Mouse (Mus musculus) layer of hippocampus, postnatal 36 days (tissue): ENCODE results near the gene Pkn1. TPM values are rescaled to one million over a fixed set of nuclear protein-coding genes. Genes with fewer than 3 reads are reported as not detected.

Source experiments
- DNase-seq, 2 experiments: peaks; one replicate each; pipeline ENCODE4 v3.0.0; 2022
- total RNA-seq, 2 experiments: library from RNA; stranded (reverse); gene quantifications; 2 replicates each; pipeline ENCODE4 v1.2.3; 2021

Gene Pkn1
- total RNA-seq, 2 experiments from 2014 or later, result 53.0 to 54.8 TPM

- DNase-seq, result no peak
These were observed 24.6 kb upstream of the Pkn1 start for GRCm38 (mm10) chr8:83723447-83724083.

- DNase-seq, result no peak
These were observed 23.7 kb upstream of the Pkn1 start for GRCm38 (mm10) chr8:83722631-83723030.

- no peak for DNase-seq
These were observed 22.5 kb upstream of the Pkn1 start for GRCm38 (mm10) chr8:83721405-83722025.

GRCm38 (mm10) chr8:83719693-83720092, 20.7 kb upstream of the Pkn1 start:
- DNase-seq, result no peak

GRCm38 (mm10) chr8:83719048-83719447, 20.1 kb upstream of the Pkn1 start:
- no peak for DNase-seq

- no peak for DNase-seq
These were observed 17.6 kb upstream of the Pkn1 start for GRCm38 (mm10) chr8:83716563-83716962.

GRCm38 (mm10) chr8:83715771-83716170, 16.8 kb upstream of the Pkn1 start:
- no peak for DNase-seq

GRCm38 (mm10) chr8:83715031-83715690, 16.2 kb upstream of the Pkn1 start, which contains the start of gene Ddx39:
Gene Ddx39 (plus strand): TSS chr8:83715177.
- peak; percentile 95 to 96 for DNase-seq

- no peak for DNase-seq
These were observed 15.7 kb upstream of the Pkn1 start for GRCm38 (mm10) chr8:83714676-83715030.

- no peak for DNase-seq
These were observed 8.6 kb upstream of the Pkn1 start for GRCm38 (mm10) chr8:83707554-83707953.

- DNase-seq, result no peak
These were observed 7.4 kb upstream of the Pkn1 start for GRCm38 (mm10) chr8:83706411-83706810.

- no peak for DNase-seq
These were observed 4.4 kb upstream of the Pkn1 start for GRCm38 (mm10) chr8:83703426-83703825.

- no peak for DNase-seq
These were observed 1.6 kb upstream of the Pkn1 start for GRCm38 (mm10) chr8:83700423-83701085.

GRCm38 (mm10) chr8:83699566-83699965, 587 bp upstream of the Pkn1 start:
- no peak for DNase-seq

GRCm38 (mm10) chr8:83698291-83698660, 703 bp downstream of the Pkn1 start:
- no peak for DNase-seq

- DNase-seq, result no peak
These were observed 1.4 kb downstream of the Pkn1 start for GRCm38 (mm10) chr8:83697374-83698220.

- DNase-seq, result no peak
These were observed 3.5 kb downstream of the Pkn1 start for GRCm38 (mm10) chr8:83695351-83696106.

- DNase-seq, result no peak
These were observed 4.4 kb downstream of the Pkn1 start for GRCm38 (mm10) chr8:83694369-83695160.

- DNase-seq, result no peak
These were observed 5.3 kb downstream of the Pkn1 start for GRCm38 (mm10) chr8:83693609-83694236.

- no peak for DNase-seq
These were observed 9.7 kb downstream of the Pkn1 start for GRCm38 (mm10) chr8:83689264-83689663.
